Mouse (Mus musculus) heart, embryonic 14.5 days (tissue): ENCODE results near the gene Pop5. TPM values are rescaled to one million over a fixed set of nuclear protein-coding genes. Genes with fewer than 3 reads are reported as not detected.

Experiments used
- ATAC-seq: fragments of 200-750 bp; cut with Nextera tagmentation; 2 replicates; pipeline ENCODE4 v1.8.0; 2017; ENCODE audit warnings: low read depth, moderate TSS enrichment; ENCODE audit not compliant: insufficient number of reproducible peaks, insufficient read depth, low FRiP score
- H3K27ac ChIP-seq, 2 experiments: fragments of 200-500 bp in 1 of 2; fragments of 300-500 bp in 1 of 2; sonication (generic) in 1 of 2; replicated peaks in 1 of 2; 2 replicates each; pipeline ENCODE4 v1.5.1; 2012 to 2014; ENCODE audit warnings: low read depth in 2 of 2, low read length in 2 of 2, control low read depth in 1 of 2, mild to moderate bottlenecking in 1 of 2, mixed read lengths in 1 of 2; ENCODE audit not compliant: control insufficient read depth in 1 of 2, insufficient read depth in 1 of 2
- H3K27me3 ChIP-seq: fragments of 300-500 bp; sonication (generic); 2 replicates; pipeline ENCODE4 v1.6.1; 2014; ENCODE audit warnings: mild to moderate bottlenecking, low read length, control low read depth; ENCODE audit not compliant: control insufficient read depth, insufficient read depth
- H3K36me3 ChIP-seq: fragments of 300-500 bp; sonication (generic); 2 replicates; pipeline ENCODE4 v1.6.1; 2014; ENCODE audit warnings: mild to moderate bottlenecking, control low read depth, low read length, mixed read lengths; ENCODE audit not compliant: control insufficient read depth, insufficient read depth
- H3K4me1 ChIP-seq, 2 experiments: fragments of 200-500 bp in 1 of 2; fragments of 300-500 bp in 1 of 2; sonication (generic) in 1 of 2; 2 replicates each; pipeline ENCODE4 v1.6.1; 2012 to 2014; ENCODE audit warnings: low read length in 2 of 2, control low read depth in 1 of 2, mixed read lengths in 1 of 2; ENCODE audit not compliant: control insufficient read depth in 2 of 2, insufficient read depth in 2 of 2
- H3K4me2 ChIP-seq: fragments of 300-500 bp; sonication (generic); 2 replicates; pipeline ENCODE4 v1.6.1; 2014; ENCODE audit warnings: mild to moderate bottlenecking, low read length
- H3K4me3 ChIP-seq, 2 experiments: fragments of 200-500 bp in 1 of 2; fragments of 300-500 bp in 1 of 2; sonication (generic) in 1 of 2; 2 replicates each; pipeline ENCODE4 v1.5.1; 2012 to 2014; ENCODE audit warnings: low read length in 2 of 2, mild to moderate bottlenecking in 2 of 2, control low read depth in 1 of 2, low read depth in 1 of 2, moderate library complexity in 1 of 2; ENCODE audit not compliant: control insufficient read depth in 1 of 2, insufficient read depth in 1 of 2
- H3K9ac ChIP-seq: fragments of 300-500 bp; sonication (generic); 2 replicates; pipeline ENCODE4 v1.6.1; 2014; ENCODE audit warnings: mild to moderate bottlenecking, low read length
- H3K9me3 ChIP-seq: fragments of 300-500 bp; sonication (generic); 2 replicates; pipeline ENCODE4 v1.6.1; 2016; ENCODE audit warnings: low read length, control low read depth; ENCODE audit not compliant: control insufficient read depth
- WGBS: fragments of 180-500 bp; shearing (Covaris S2); extraction: QIAGEN DNeasy Blood & Tissue Kit; methylation state at CpG from one replicate; pipeline ENCODE4 v1.1.7; 2014; 5-methylcytosine and 5-hydroxymethylcytosine counted together
- polyA plus RNA-seq: library from polyadenylated mRNA; unstranded; fragments of >200 nt; fragmentation: Nextera tagmentation; extraction: Ambion mirVana; gene quantifications from 2 replicates; pipeline ENCODE4 v1.2.1, GENCODE M21; 2014

Pop5 gene
- polyA plus RNA-seq, 1 experiment from 2014 or later, result 66.7 TPM

DNA sequence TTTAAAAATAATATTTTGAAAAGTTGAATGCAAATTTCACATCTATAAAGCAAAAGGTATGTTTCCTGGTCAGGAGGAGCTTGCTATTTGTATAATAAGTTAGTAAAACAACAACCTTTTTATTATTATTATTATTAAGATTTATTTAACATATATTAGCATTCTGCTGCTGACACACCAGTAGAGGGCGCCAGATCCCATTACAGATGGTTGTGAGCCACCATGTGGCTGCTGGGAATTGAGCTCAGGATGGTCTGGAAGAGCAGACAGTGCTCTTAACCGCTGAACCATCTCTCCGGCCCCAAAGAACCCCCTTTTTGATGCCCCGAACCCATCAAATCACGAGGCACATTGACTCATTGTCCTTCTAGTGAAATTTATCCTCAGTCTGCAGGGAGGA, 28.4 kb upstream of the Pop5 start:
- ATAC-seq, result no peak
- Histone ChIP-seq H3K9ac (no peak overlapping the region), H3K36me3 (no peaks in the 10 kb centered on the region), H3K4me2 (no peak overlapping the region), H3K9me3 (no peaks in the 10 kb centered on the region), H3K27me3 (peaks cover 14% of the 10 kb centered on the region), H3K4me1 (peaks cover 8 to 15% of the 10 kb centered on the region in 2 experiments), H3K4me3 (no peak overlapping the region), H3K27ac (no peak overlapping the region)
- WGBS, result 59% methylated on average over 5 of the region's 5 CpGs

DNA sequence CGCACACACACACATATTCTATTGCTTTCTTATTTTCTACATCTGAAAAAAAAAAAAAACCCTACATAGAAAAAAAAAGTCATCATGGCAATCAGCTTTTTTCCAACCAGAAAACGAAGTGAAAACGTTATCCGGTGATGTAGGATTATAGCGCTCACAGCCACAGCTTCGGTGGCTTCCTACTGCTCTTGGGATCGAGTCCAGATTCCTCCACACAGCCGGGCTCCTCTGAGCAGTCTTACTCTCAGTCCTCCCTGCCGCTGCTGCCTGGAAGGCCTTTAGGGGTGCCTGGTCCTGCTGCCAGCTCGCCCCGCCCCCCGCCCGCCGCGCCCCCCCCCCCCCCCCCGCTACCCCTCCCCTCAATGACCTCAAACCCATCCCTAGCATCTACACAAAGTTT, 27.7 kb upstream of the Pop5 start:
- Histone ChIP-seq H3K9ac (no peak overlapping the region), H3K4me1 (peaks cover 8 to 15% of the 10 kb centered on the region in 2 experiments), H3K27me3 (peaks cover 14% of the 10 kb centered on the region), H3K9me3 (no peaks in the 10 kb centered on the region), H3K27ac (no peak overlapping the region), H3K4me3 (no peak overlapping the region), H3K36me3 (no peaks in the 10 kb centered on the region), H3K4me2 (no peak overlapping the region)
- WGBS, result 12% methylated on average over 9 of the region's 16 CpGs
- no peak for ATAC-seq

DNA sequence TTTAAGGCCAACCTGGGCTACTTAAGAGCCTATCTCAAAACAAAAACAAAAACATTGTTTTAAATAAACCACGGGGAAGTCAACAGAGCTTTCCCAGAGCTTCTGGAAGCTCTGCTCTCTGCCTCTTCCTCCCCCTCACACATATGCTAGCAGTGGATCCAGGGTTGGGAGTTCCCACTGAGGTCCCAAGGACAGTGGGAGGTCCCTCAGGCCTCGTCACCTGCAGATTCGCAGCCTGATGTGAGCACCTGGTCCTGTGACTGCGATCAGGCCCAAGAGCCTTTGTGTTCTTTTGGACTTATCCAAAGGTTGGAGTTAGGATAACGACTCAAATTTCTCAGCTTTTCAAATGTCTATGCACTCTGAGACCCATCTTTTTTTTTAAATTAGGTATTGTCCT, 27.0 kb upstream of the Pop5 start:
- no peak overlapping the region for H3K9ac ChIP-seq
- WGBS, result 63% methylated on average over 5 of the region's 5 CpGs

DNA sequence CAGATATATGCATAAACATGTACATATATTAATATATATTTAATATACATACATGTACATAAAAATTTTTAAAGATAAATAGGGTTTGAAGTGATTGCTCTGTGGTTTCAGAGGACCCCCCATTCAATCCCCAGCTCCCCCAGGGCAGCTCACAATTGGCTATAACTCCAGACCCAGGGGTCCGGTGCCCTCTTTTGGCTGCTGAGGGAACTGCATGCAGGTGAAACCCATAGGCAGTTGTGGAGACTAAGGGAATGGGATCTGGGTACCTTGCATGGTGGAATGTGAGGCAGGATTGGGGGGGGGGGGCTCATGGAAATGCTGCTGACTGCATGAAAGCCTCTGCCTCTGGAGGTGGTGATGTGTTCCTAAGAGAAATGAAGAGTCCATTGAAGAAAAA, 25.3 kb upstream of the Pop5 start:
- Histone ChIP-seq H3K27ac (no peak overlapping the region), H3K4me1 (peaks cover under 1 to 5% of the 10 kb centered on the region in 2 experiments; a peak in 1 of 4 replicates), H3K4me2 (no peak overlapping the region), H3K4me3 (no peak overlapping the region), H3K9me3 (no peaks in the 10 kb centered on the region), H3K36me3 (no peaks in the 10 kb centered on the region), H3K27me3 (peaks cover 6% of the 10 kb centered on the region), H3K9ac (no peak overlapping the region)
- 19% methylated on average over 1 of the region's 1 CpGs for WGBS
- ATAC-seq, result no peak

More for the DNA sequence above, 27.0 kb upstream of the Pop5 start:
- no peaks in the 10 kb centered on the region for H3K36me3 ChIP-seq
- ATAC-seq, result no peak
- H3K27ac ChIP-seq, result no peak overlapping the region
- H3K4me3 ChIP-seq, result no peak overlapping the region
- H3K4me2 ChIP-seq, result no peak overlapping the region
- no peaks in the 10 kb centered on the region for H3K9me3 ChIP-seq
- H3K4me1 ChIP-seq, result peaks cover 8 to 15% of the 10 kb centered on the region in 2 experiments
- peaks cover 11% of the 10 kb centered on the region for H3K27me3 ChIP-seq

DNA sequence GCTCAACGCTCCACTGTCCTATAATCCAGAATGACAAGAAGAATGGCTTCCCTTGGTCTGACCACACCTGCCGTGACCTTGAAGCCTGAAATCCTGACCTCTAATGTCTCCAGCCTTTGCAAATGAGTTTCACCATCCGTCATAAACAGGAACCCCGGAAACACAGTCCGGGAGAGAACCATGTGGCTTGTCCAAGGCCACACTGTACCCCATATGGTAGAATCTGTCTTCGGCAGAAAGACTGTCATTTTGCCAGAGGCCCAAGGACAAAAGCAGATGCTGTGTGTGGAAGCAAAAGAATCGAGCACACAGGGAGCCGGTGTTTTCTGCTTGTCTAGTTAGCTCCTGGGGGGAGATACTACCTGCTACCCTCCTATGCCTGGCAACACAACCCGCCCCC, 23.2 kb upstream of the Pop5 start:
- WGBS, result 82% methylated on average over 9 of the region's 9 CpGs
- Histone ChIP-seq H3K9ac (no peak overlapping the region), H3K27ac (no peak overlapping the region), H3K36me3 (no peaks in the 10 kb centered on the region), H3K4me1 (peaks cover 4 to 5% of the 10 kb centered on the region in 2 experiments; a peak in 1 of 4 replicates), H3K4me2 (no peak overlapping the region), H3K4me3 (no peak overlapping the region), H3K27me3 (peaks cover 15% of the 10 kb centered on the region), H3K9me3 (no peaks in the 10 kb centered on the region)
- ATAC-seq, result no peak

DNA sequence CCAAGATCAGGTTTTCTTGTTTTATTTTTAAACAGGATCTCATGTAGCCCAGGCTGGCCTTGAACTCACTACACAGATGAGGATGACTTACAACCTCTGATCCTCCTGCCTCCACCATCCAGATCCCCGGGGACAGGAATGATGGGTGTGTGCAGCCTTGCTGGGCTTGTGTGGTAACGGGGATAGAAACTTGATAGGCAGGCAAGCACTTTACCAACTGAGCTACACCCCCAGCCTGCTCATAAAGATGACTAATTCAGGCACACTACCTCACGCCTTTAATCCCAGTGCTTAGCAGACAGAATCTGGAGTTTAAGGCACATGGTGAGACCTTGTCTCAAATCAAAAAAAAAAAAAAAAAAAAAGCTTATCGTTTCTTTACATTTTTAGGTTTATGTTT, 22.8 kb upstream of the Pop5 start:
- Histone ChIP-seq H3K27me3 (peaks cover 15% of the 10 kb centered on the region), H3K9ac (no peak overlapping the region), H3K9me3 (no peaks in the 10 kb centered on the region), H3K27ac (no peak overlapping the region), H3K36me3 (no peaks in the 10 kb centered on the region), H3K4me1 (peaks cover 4 to 5% of the 10 kb centered on the region in 2 experiments; a peak in 1 of 4 replicates), H3K4me3 (no peak overlapping the region), H3K4me2 (no peak overlapping the region)
- ATAC-seq, result no peak
- WGBS, result 61% methylated on average over 4 of the region's 4 CpGs

DNA sequence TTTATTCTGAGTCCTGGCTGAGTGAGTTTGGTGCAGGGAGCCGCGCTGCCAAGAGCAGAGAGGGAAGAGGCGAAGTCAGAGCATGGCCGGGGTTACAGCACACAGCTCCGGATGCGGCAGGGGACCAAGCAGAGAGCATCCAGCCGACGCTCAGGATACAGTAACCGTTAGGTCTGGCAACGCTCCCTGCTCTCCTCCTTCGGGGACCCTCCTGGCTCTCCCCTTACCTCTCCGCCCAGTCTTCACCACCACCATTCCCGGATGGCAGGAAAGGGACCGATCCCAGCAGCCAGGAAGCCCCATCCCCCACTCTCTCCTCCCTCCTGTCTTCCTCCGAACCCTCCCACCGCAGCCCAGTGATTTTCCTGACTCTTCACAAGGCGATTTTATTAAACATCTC, 20.8 kb upstream of the Pop5 start:
- H3K4me3 ChIP-seq, result peak overlapping the region; percentile 40 to 47
- H3K9me3 ChIP-seq, result no peaks in the 10 kb centered on the region
- no peak for ATAC-seq
- peaks cover 4 to 5% of the 10 kb centered on the region in 2 experiments; a peak in 1 of 4 replicates for H3K4me1 ChIP-seq
- no peaks in the 10 kb centered on the region for H3K36me3 ChIP-seq
- H3K27ac ChIP-seq, result no peak overlapping the region
- WGBS, result 2% methylated on average over 17 of the region's 17 CpGs
- peak overlapping the region; percentile 77 for H3K4me2 ChIP-seq
- peaks cover 15% of the 10 kb centered on the region for H3K27me3 ChIP-seq
- peak overlapping the region; percentile 63 for H3K9ac ChIP-seq
